ENCODE assay signal across 24 mouse cellular contexts in the genomic region with DNA sequence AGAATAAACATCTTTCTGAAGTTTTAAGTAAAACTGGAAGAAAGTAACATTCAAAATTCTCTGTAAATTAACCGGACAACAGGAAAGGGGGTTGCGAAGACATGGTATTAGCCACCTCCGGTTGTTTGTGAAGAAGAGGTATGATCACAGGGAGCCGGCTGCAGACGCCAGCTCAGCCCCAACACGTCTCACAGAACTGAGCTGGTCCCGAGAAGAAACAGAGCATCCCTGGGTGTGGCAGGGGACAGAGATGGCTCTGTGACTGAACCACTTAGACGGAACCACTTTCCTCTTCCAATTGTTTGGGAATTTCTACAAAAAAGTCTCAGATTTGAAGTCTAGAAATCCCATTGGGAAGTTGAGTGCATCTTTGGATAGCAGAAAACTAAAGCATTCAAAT. TPM values are rescaled to one million over a fixed set of nuclear protein-coding genes. Genes with fewer than 3 reads are reported as not detected.
A peak's percentile ranks its signal among the peaks of the same experiment; 100 is the strongest.
DNase-seq lines count a peak whose midpoint lies in the region; ATAC-seq lines count a peak whose summit lies in the region.
"Had no signal": no experiment of that assay in that cellular context is flagged by ENCODE, and none has a peak within 500 bp of the region (broad histone marks: within the 10 kb centered on the region; RNA-seq: fewer than 3 reads in every experiment).

No protein-coding gene starts in this region.

- peaks cover 14% of the 10 kb centered on the region for H3K27me3 ChIP-seq in hindbrain, embryonic 15.5 days
- H3K27me3 ChIP-seq in hindbrain, embryonic 12.5 days: peaks cover 38% of the 10 kb centered on the region
- H3K27me3 ChIP-seq in midbrain, embryonic 15.5 days (replicated peaks): 0 out of 2 replicates have a peak, but pooled peaks cover 4% of the 10 kb centered on the region
- peaks cover 30% of the 10 kb centered on the region for H3K27me3 ChIP-seq in midbrain, embryonic 11.5 days (ENCODE audit: control insufficient read depth, insufficient read depth, low read length)
- 0 out of 2 replicates have a peak, but pooled peaks cover 3% of the 10 kb centered on the region for H3K27me3 ChIP-seq in neural tube, embryonic 15.5 days (replicated peaks)

- H3K4me3 ChIP-seq in hindbrain, embryonic 15.5 days: no peak overlapping the region
- H3K4me3 ChIP-seq in hindbrain, embryonic 12.5 days: no peak overlapping the region
- no peak overlapping the region for H3K4me3 ChIP-seq in midbrain, embryonic 15.5 days
- H3K4me3 ChIP-seq in midbrain, embryonic 11.5 days (ENCODE audit: low read depth, low read length): no peak overlapping the region
- no peak overlapping the region for H3K4me3 ChIP-seq in neural tube, embryonic 15.5 days (replicated peaks)
- H3K4me3 ChIP-seq: embryonic facial prominence, embryonic 13.5 days; erythroblast, embryonic 14.5 days; forebrain, embryonic 12.5 days; layer of hippocampus, adult 2 months; limb, embryonic 10.5 days; lung, embryonic 15.5 days had no signal

- no peak for ATAC-seq in hindbrain, embryonic 15.5 days (ENCODE audit: low FRiP score, low read depth)
- no peak for ATAC-seq in hindbrain, embryonic 12.5 days (ENCODE audit: low FRiP score)
- ATAC-seq in midbrain, embryonic 15.5 days (replicated peaks): no peak
- ATAC-seq in midbrain, embryonic 11.5 days (ENCODE audit: low FRiP score): no peak
- ATAC-seq in neural tube, embryonic 15.5 days (ENCODE audit: low FRiP score): no peak
- ATAC-seq: intestine, embryonic 16.5 days had no signal

- no peaks in the 10 kb centered on the region for H3K36me3 ChIP-seq in hindbrain, embryonic 15.5 days
- no peaks in the 10 kb centered on the region for H3K36me3 ChIP-seq in hindbrain, embryonic 12.5 days
- H3K36me3 ChIP-seq in midbrain, embryonic 15.5 days (replicated peaks): no peaks in the 10 kb centered on the region
- no peaks in the 10 kb centered on the region for H3K36me3 ChIP-seq in midbrain, embryonic 11.5 days (ENCODE audit: control insufficient read depth, insufficient read depth, low read length)
- no peaks in the 10 kb centered on the region for H3K36me3 ChIP-seq in neural tube, embryonic 15.5 days
- H3K36me3 ChIP-seq: embryonic facial prominence, embryonic 13.5 days; forebrain, embryonic 12.5 days; limb, embryonic 10.5 days; lung, embryonic 15.5 days had no signal

- DNase-seq in cerebellum, adult 18-20 months: peak; percentile 41 to 48
- DNase-seq in cerebellum, adult 9-10 months: no peak
- no peak for DNase-seq in midbrain, embryonic 11.5 days (ENCODE audit: low spot score, missing footprints)
- DNase-seq in MN1 (ENCODE audit: low spot score): no peak
- DNase-seq: adrenal gland, postnatal 14 days; embryo, embryonic 11 days; gastrocnemius, postnatal 36 days; kidney, adult 9 months; kidney, postnatal 25 days; lung, postnatal 36 days; thymus, adult 2 months; thymus, postnatal 4 days had no signal

- no peak overlapping the region for H3K27ac ChIP-seq in hindbrain, embryonic 15.5 days (replicated peaks)
- H3K27ac ChIP-seq in hindbrain, embryonic 12.5 days: no peak overlapping the region
- no peak overlapping the region for H3K27ac ChIP-seq in midbrain, embryonic 15.5 days
- no peak overlapping the region for H3K27ac ChIP-seq in midbrain, embryonic 11.5 days (ENCODE audit: low read depth, low read length)
- no peak overlapping the region for H3K27ac ChIP-seq in neural tube, embryonic 15.5 days (replicated peaks)
- H3K27ac ChIP-seq: embryonic facial prominence, embryonic 13.5 days; forebrain, embryonic 12.5 days; layer of hippocampus, adult 2 months; limb, embryonic 10.5 days; lung, embryonic 15.5 days; stomach, postnatal 0 days had no signal

- no peak overlapping the region for H3K9ac ChIP-seq in hindbrain, embryonic 15.5 days
- no peak overlapping the region for H3K9ac ChIP-seq in hindbrain, embryonic 12.5 days
- H3K9ac ChIP-seq in midbrain, embryonic 15.5 days: no peak overlapping the region
- H3K9ac ChIP-seq in midbrain, embryonic 11.5 days (ENCODE audit: low read length): no peak overlapping the region
- no peak overlapping the region for H3K9ac ChIP-seq in neural tube, embryonic 15.5 days (replicated peaks)
- H3K9ac ChIP-seq: embryonic facial prominence, embryonic 13.5 days; forebrain, embryonic 12.5 days; lung, embryonic 15.5 days had no signal

- H3K4me1 ChIP-seq in hindbrain, embryonic 15.5 days (replicated peaks): peaks cover 12% of the 10 kb centered on the region
- H3K4me1 ChIP-seq in hindbrain, embryonic 12.5 days: peaks cover 18% of the 10 kb centered on the region
- H3K4me1 ChIP-seq in midbrain, embryonic 15.5 days: peaks cover 20% of the 10 kb centered on the region
- peaks cover 16% of the 10 kb centered on the region for H3K4me1 ChIP-seq in midbrain, embryonic 11.5 days (ENCODE audit: control insufficient read depth, insufficient read depth, low read length)
- H3K4me1 ChIP-seq in neural tube, embryonic 15.5 days: peaks cover 30% of the 10 kb centered on the region

- WGBS in hindbrain, embryonic 15.5 days: 87% methylated on average over 8 of the region's 8 CpGs
- WGBS in hindbrain, embryonic 12.5 days: 88% methylated on average over 8 of the region's 8 CpGs
- WGBS in midbrain, embryonic 15.5 days: 86% methylated on average over 8 of the region's 8 CpGs
- WGBS in midbrain, embryonic 11.5 days: 91% methylated on average over 8 of the region's 8 CpGs
- WGBS in neural tube, embryonic 15.5 days: 86% methylated on average over 8 of the region's 8 CpGs

- no peaks in the 10 kb centered on the region for H3K9me3 ChIP-seq in hindbrain, embryonic 15.5 days
- no peaks in the 10 kb centered on the region for H3K9me3 ChIP-seq in hindbrain, embryonic 12.5 days (replicated peaks)
- H3K9me3 ChIP-seq in midbrain, embryonic 15.5 days: no peaks in the 10 kb centered on the region
- H3K9me3 ChIP-seq in midbrain, embryonic 11.5 days (ENCODE audit: control insufficient read depth, low read length): no peaks in the 10 kb centered on the region
- H3K9me3 ChIP-seq in neural tube, embryonic 15.5 days (replicated peaks): no peaks in the 10 kb centered on the region
- H3K9me3 ChIP-seq: embryonic facial prominence, embryonic 13.5 days; forebrain, embryonic 12.5 days; limb, embryonic 10.5 days; lung, embryonic 15.5 days had no signal

- peak overlapping the region; percentile 26; the same call in 1 of the 2 replicates for H3K4me2 ChIP-seq in hindbrain, embryonic 15.5 days
- H3K4me2 ChIP-seq in hindbrain, embryonic 12.5 days (replicated peaks): no peak overlapping the region
- H3K4me2 ChIP-seq in midbrain, embryonic 15.5 days: peak overlapping the region; percentile 25; the same call in 1 of the 2 replicates
- H3K4me2 ChIP-seq in midbrain, embryonic 11.5 days: no peak overlapping the region
- H3K4me2 ChIP-seq in neural tube, embryonic 15.5 days: peak overlapping the region; percentile 35
- H3K4me2 ChIP-seq: embryonic facial prominence, embryonic 13.5 days; forebrain, embryonic 12.5 days; lung, embryonic 15.5 days had no signal

RNA-seq across cellular contexts. Expression of gene Reln, which starts 3.5 kb away (rescaled TPM):
- polyA plus RNA-seq in hindbrain, embryonic 15.5 days (2015; fragmentation: Nextera tagmentation; extraction: Ambion mirVana): 38.8 and 46.4 TPM in 2 replicates
- 12.9 and 13.1 TPM in 2 replicates for polyA plus RNA-seq in hindbrain, embryonic 12.5 days (2016; fragmentation: Nextera tagmentation; extraction: Ambion mirVana)
- polyA plus RNA-seq in midbrain, embryonic 15.5 days (2015; fragmentation: Nextera tagmentation; extraction: Ambion mirVana): 39.2 and 51.3 TPM in 2 replicates
- polyA plus RNA-seq in midbrain, embryonic 11.5 days (2014; fragmentation: Nextera tagmentation; extraction: Ambion mirVana): 9.8 and 10.1 TPM in 2 replicates
- 49.9 and 50.0 TPM in 2 replicates for polyA plus RNA-seq in neural tube, embryonic 15.5 days (2015; fragmentation: Nextera tagmentation; extraction: Ambion mirVana)

Comparison
In these comparisons a context has a peak if more than half of its experiments do, and no peak if none do; other contexts are left out.
1. DNase-seq: peak in cerebellum, adult 18-20 months (2 of 2); none in cerebellum, adult 9-10 months (single experiment), midbrain, embryonic 11.5 days (single experiment) and MN1 (single experiment).
2. H3K4me2 ChIP-seq: peak in hindbrain, embryonic 15.5 days (single experiment), midbrain, embryonic 15.5 days (single experiment) and neural tube, embryonic 15.5 days (single experiment); none in hindbrain, embryonic 12.5 days (single experiment) and midbrain, embryonic 11.5 days (single experiment).